Mouse (Mus musculus) ES-E14 (cell line): ENCODE measurements around the gene Neurl4.

Experiments used
- HCFC1 ChIP-seq: IDR thresholded peaks from 2 replicates; pipeline ENCODE4 v1.6.1; 2012; ENCODE audit warnings: low read length, inconsistent platforms, borderline replicate concordance; ENCODE audit not compliant: insufficient read depth
- MAFK ChIP-seq: IDR thresholded peaks from 2 replicates; pipeline ENCODE4 v1.6.1; 2014; ENCODE audit warnings: mild to moderate bottlenecking, low read depth, low read length, inconsistent platforms; ENCODE audit not compliant: insufficient read depth
- ZC3H11A ChIP-seq: IDR thresholded peaks from 2 replicates; pipeline ENCODE4 v1.6.1; 2012; ENCODE audit warnings: low read depth, mild to moderate bottlenecking, inconsistent platforms, low read length, borderline replicate concordance

- TF ChIP-seq MAFK, result no peak
- no peak for TF ChIP-seq HCFC1
- no peak for TF ChIP-seq ZC3H11A
Observed at GRCm38 (mm10) chr11:69881787-69882670, 18.8 kb upstream of the Neurl4 start.
